Mouse (Mus musculus): ENCODE results near the gene Abcb1a. TPM values are rescaled to one million over a fixed set of nuclear protein-coding genes. Genes with fewer than 3 reads are reported as not detected.
"Not testable (repeated sequence)": the region's sequence is repeated elsewhere in the genome, so short reads cannot be mapped to it uniquely, and the experiment has no call there.

Gene Abcb1a
- total RNA-seq, 2 experiments from 2014 or later: 0.02 to 0.73 TPM

- no peak for ATAC-seq (ENCODE audit: poor library complexity, severe bottlenecking)
These were observed 63.0 kb downstream of the Abcb1a start for GRCm38 (mm10) chr5:8722867-8723266.

- no peak for ATAC-seq (ENCODE audit: poor library complexity, severe bottlenecking)
These were observed 67.9 kb downstream of the Abcb1a start for GRCm38 (mm10) chr5:8727760-8728159.

GRCm38 (mm10) chr5:8732639-8733038 is 72.8 kb downstream of the Abcb1a start:
- no peak for ATAC-seq (ENCODE audit: poor library complexity, severe bottlenecking)

- ATAC-seq (ENCODE audit: poor library complexity, severe bottlenecking): not testable (repeated sequence)
These were observed 73.4 kb downstream of the Abcb1a start for GRCm38 (mm10) chr5:8733307-8733706.

- ATAC-seq (ENCODE audit: poor library complexity, severe bottlenecking): 0 out of 2 replicates have a peak, but pooled peaks have one; percentile 12
These were observed 76.5 kb downstream of the Abcb1a start for GRCm38 (mm10) chr5:8736389-8736788.

GRCm38 (mm10) chr5:8737062-8737461 is 77.2 kb downstream of the Abcb1a start:
- ATAC-seq (ENCODE audit: poor library complexity, severe bottlenecking): no peak

GRCm38 (mm10) chr5:8747244-8747643 is 87.4 kb downstream of the Abcb1a start:
- ATAC-seq (ENCODE audit: poor library complexity, severe bottlenecking): not testable (repeated sequence)

- ATAC-seq (ENCODE audit: poor library complexity, severe bottlenecking): no peak
These were observed 113.0 kb downstream of the Abcb1a start for GRCm38 (mm10) chr5:8772866-8773265.

- ATAC-seq (ENCODE audit: poor library complexity, severe bottlenecking): no peak
These were observed 118.4 kb downstream of the Abcb1a start for GRCm38 (mm10) chr5:8778311-8778710.

GRCm38 (mm10) chr5:8778751-8779150 is 118.9 kb downstream of the Abcb1a start:
- no peak for ATAC-seq (ENCODE audit: poor library complexity, severe bottlenecking)

GRCm38 (mm10) chr5:8792281-8792680 is 132.4 kb downstream of the Abcb1a start:
- no peak for ATAC-seq (ENCODE audit: poor library complexity, severe bottlenecking)

Other genes starting within 250 kb of the Abcb1a start
- 65.6 and 69.3 TPM in 2 replicates for gene Dbf4, start 237.4 kb upstream of the Abcb1a start, total RNA-seq (2015)
- 70.4 and 73.1 TPM in 2 replicates for gene Dbf4, start 237.4 kb upstream of the Abcb1a start, total RNA-seq (2017)
- 6.4 and 10.2 TPM in 2 replicates for gene Slc25a40, start 237.2 kb upstream of the Abcb1a start, total RNA-seq (2015)
- 5.5 and 5.6 TPM in 2 replicates for gene Slc25a40, start 237.2 kb upstream of the Abcb1a start, total RNA-seq (2017)
- gene Rundc3b, start 37.1 kb upstream of the Abcb1a start, total RNA-seq (2015): 0.18 and 0.22 TPM in 2 replicates
- gene Rundc3b, start 37.1 kb upstream of the Abcb1a start, total RNA-seq (2017): 0.59 and 0.85 TPM in 2 replicates
- gene Abcb1b, start 138.1 kb downstream of the Abcb1a start, total RNA-seq (2015): 7.2 and 7.9 TPM in 2 replicates
- 17.8 and 29.7 TPM in 2 replicates for gene Abcb1b, start 138.1 kb downstream of the Abcb1a start, total RNA-seq (2017)
- gene Abcb4, start 233.6 kb downstream of the Abcb1a start, total RNA-seq (2015): 1.3 and 3.9 TPM in 2 replicates
- 3.2 and 4.4 TPM in 2 replicates for gene Abcb4, start 233.6 kb downstream of the Abcb1a start, total RNA-seq (2017)

All from megakaryocyte, adult 5-6 weeks (primary cell).